Mouse (Mus musculus) limb, embryonic 12.5 days (tissue): ENCODE measurements at regions not wholly inside any gene's neighbourhood (a gene's known extent, or its start where the extent isn't known, plus 50 kb on each side); places are given as distances from the start of the nearest gene placed in this dataset.

ENCODE experiments used
- ATAC-seq: fragments of 200-750 bp; cut with Nextera tagmentation; 2 replicates; pipeline ENCODE4 v1.8.0; 2017; ENCODE audit warnings: low read depth, moderate TSS enrichment; ENCODE audit not compliant: insufficient number of reproducible peaks, insufficient read depth, low FRiP score, low TSS enrichment
- H3K27ac ChIP-seq: fragments of 300-500 bp; sonication (generic); 2 replicates; pipeline ENCODE4 v1.5.1; 2016; ENCODE audit warnings: mild to moderate bottlenecking, moderate library complexity
- H3K27me3 ChIP-seq: fragments of 300-500 bp; sonication (generic); 2 replicates; pipeline ENCODE4 v1.6.1; 2016; ENCODE audit warnings: mild to moderate bottlenecking, moderate library complexity
- H3K36me3 ChIP-seq: fragments of 300-500 bp; sonication (generic); 2 replicates; pipeline ENCODE4 v1.6.1; 2016; ENCODE audit warnings: mild to moderate bottlenecking, moderate library complexity
- H3K4me1 ChIP-seq: fragments of 300-500 bp; sonication (generic); replicated peaks from 2 replicates; pipeline ENCODE4 v1.6.1; 2016
- H3K4me2 ChIP-seq: fragments of 300-500 bp; sonication (generic); 2 replicates; pipeline ENCODE4 v1.6.1; 2016; ENCODE audit warnings: mild to moderate bottlenecking, moderate library complexity
- H3K4me3 ChIP-seq: fragments of 300-500 bp; sonication (generic); replicated peaks from 2 replicates; pipeline ENCODE4 v1.5.1; 2016; ENCODE audit warnings: mild to moderate bottlenecking
- H3K9ac ChIP-seq: fragments of 300-500 bp; sonication (generic); replicated peaks from 2 replicates; pipeline ENCODE4 v1.6.1; 2016; ENCODE audit warnings: mild to moderate bottlenecking, moderate library complexity
- H3K9me3 ChIP-seq: fragments of 300-500 bp; sonication (generic); 2 replicates; pipeline ENCODE4 v1.6.1; 2016; ENCODE audit warnings: mild to moderate bottlenecking, moderate library complexity
- WGBS: fragments of 180-500 bp; shearing (Covaris S2); methylation state at CpG from one replicate; pipeline ENCODE4 v1.1.7; 2016; 5-methylcytosine and 5-hydroxymethylcytosine counted together

DNA sequence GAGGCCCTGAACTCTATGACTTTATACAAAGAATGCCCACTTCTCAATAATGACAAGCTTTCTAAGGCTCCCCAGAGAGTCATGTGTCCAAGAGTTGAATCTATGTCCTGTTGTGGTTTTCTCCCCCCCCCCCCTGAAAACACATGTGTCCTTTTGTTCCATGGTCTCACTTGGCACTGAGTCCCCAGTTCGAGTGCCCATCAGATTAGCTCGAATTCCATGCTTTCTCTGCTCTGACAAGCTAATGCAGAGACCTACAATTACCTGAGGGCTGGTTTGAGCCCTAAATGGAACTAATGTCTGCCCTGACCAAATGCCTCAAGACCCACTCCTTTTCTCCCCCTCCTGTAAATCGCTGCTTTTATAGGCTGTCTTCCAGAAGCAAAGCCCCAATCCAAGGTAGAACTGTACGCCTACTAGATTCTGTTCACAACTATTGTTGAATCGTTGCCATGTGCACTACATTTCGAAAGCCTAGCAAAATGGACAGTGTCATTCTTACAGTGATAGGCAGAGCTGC, 392.0 kb downstream of the Wdr11 start:
- Histone ChIP-seq H3K4me3 (no peak overlapping the region), H3K4me1 (peaks cover 29% of the 10 kb centered on the region), H3K4me2 (no peak overlapping the region), H3K27ac (no peak overlapping the region), H3K36me3 (no peaks in the 10 kb centered on the region), H3K9me3 (no peaks in the 10 kb centered on the region), H3K9ac (no peak overlapping the region), H3K27me3 (no peaks in the 10 kb centered on the region)
- WGBS, result 78% methylated on average over 6 of the region's 6 CpGs
- no peak for ATAC-seq

DNA sequence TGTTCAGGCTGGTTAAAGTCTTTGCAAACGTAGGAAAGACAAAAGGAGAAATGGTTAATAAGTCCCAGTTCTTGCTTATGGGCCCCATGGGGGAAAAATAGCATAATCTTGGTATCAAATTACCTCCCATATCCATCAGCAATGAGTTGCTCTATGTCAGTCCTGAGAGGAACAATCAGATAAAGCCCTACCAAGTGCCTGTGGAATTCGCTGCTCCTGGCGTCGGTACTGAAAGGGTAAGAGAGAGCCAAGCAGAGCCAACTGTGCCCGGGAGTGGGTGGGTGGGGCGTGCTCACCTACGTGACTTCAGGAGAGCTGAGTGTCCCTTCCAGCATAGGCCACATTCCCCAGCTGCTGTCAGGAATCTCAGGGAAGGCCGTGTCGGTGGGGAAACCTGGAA, 392.7 kb downstream of the Wdr11 start:
- Histone ChIP-seq H3K4me1 (peaks cover 29% of the 10 kb centered on the region), H3K27ac (0 out of 2 replicates have a peak overlapping the region, but pooled peaks have one; percentile 17), H3K36me3 (no peaks in the 10 kb centered on the region)

DNA sequence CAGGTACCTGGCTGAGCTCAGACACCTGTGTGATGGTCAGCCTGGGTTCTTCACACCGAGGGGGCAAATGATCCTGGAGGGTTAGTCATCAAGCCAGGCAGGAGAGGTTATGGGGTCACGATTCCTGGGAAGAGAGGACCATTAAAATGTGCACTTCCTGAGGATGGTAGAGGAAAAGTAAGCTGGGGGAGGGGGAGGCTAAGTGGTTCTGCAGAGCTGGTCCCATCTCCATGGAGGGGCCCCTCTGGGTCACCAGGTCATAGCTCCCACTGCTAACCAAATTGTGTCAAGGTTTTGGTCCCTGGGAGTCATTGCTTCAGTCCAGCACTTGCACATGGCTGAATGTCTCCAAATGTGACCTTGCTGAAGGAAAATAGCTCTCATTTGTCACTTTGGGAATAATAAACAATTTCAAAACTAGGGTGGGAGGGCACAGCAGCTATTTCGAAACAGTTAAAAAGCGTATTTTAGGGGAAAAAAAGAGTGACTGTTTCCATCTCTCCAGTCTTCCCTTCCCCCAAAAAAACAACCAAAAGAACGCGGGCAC, 395.5 kb downstream of the Wdr11 start:
- Histone ChIP-seq H3K27ac (no peak overlapping the region), H3K27me3 (no peaks in the 10 kb centered on the region; the same call in 1 of the 2 replicates), H3K4me3 (no peak overlapping the region), H3K4me1 (peaks cover 30% of the 10 kb centered on the region), H3K36me3 (no peaks in the 10 kb centered on the region), H3K9ac (no peak overlapping the region), H3K9me3 (no peaks in the 10 kb centered on the region), H3K4me2 (no peak overlapping the region)
- WGBS, result 43% methylated on average over 6 of the region's 6 CpGs
- no peak for ATAC-seq

More for the DNA sequence above, 392.7 kb downstream of the Wdr11 start:
- H3K4me2 ChIP-seq, result no peak overlapping the region
- no peaks in the 10 kb centered on the region for H3K27me3 ChIP-seq
- ATAC-seq, result no peak
- no peak overlapping the region for H3K9ac ChIP-seq
- H3K4me3 ChIP-seq, result no peak overlapping the region
- 74% methylated on average over 9 of the region's 9 CpGs for WGBS
- no peaks in the 10 kb centered on the region for H3K9me3 ChIP-seq

DNA sequence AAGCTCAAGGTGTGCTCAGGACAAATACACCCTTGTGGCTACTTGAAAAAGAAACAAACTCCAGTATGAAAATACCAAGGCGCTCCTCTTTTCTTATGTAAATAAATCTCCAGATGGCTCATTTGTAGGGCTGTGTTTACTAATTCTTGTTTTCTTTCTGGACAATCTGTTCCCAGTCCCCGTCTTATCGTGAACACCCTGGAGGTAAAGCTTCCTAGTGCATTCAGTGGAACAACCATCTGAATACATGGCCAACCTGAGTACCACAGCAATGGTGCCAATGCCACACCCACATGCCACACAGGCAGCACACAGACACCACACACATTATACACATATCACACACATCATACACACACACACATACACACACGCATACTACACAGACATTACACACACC, 396.1 kb downstream of the Wdr11 start:
- Histone ChIP-seq H3K4me1 (peaks cover 30% of the 10 kb centered on the region), H3K9me3 (no peaks in the 10 kb centered on the region), H3K9ac (no peak overlapping the region), H3K27ac (no peak overlapping the region), H3K36me3 (no peaks in the 10 kb centered on the region), H3K4me2 (no peak overlapping the region), H3K4me3 (no peak overlapping the region), H3K27me3 (no peaks in the 10 kb centered on the region; the same call in 1 of the 2 replicates)
- 76% methylated on average over 4 of the region's 4 CpGs for WGBS
- no peak for ATAC-seq

DNA sequence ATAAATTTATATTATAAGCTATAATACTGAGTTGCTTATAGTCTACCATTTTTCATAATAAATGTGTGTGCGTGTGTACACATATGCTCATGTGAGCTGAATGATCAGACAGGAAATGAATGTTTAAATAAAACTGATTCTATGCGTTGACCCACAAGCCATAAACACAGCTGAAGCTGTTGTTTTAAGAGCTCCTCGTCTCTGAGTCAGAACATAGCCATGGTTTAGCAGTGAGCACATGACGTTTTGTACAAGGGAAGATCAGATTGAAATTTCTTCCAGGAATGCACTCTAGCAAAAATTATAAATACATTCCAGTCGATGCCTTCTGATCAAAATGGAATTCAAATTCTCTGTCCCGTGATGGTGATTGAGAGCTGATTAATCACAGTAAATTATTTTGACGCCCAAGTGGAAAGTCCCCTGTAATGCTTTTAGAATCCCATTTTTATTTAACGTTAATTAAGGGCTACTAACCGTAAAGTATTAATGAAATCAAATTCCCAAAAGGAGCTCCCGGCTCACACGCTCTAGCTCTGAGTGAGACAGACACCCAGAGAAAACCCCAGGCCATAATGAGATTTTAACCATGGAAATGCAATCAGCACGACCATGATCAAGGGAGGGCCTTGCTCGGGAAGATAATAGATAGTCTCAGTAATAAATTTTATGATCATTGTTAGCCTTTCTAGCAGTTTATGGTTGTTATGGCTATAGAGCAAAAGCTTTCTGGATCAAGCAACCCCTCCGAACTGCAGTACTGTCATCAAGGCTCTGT, 402.0 kb downstream of the Wdr11 start:
- no peak for ATAC-seq
- WGBS, result 68% methylated on average over 14 of the region's 14 CpGs
- no peak overlapping the region for H3K4me3 ChIP-seq
- no peak overlapping the region for H3K4me2 ChIP-seq
- no peaks in the 10 kb centered on the region for H3K36me3 ChIP-seq
- no peaks in the 10 kb centered on the region for H3K9me3 ChIP-seq
- no peaks in the 10 kb centered on the region; the same call in 1 of the 2 replicates for H3K27me3 ChIP-seq
- no peak overlapping the region for H3K27ac ChIP-seq
- peaks cover 7% of the 10 kb centered on the region; the same call in 1 of the 2 replicates for H3K4me1 ChIP-seq
- H3K9ac ChIP-seq, result no peak overlapping the region

DNA sequence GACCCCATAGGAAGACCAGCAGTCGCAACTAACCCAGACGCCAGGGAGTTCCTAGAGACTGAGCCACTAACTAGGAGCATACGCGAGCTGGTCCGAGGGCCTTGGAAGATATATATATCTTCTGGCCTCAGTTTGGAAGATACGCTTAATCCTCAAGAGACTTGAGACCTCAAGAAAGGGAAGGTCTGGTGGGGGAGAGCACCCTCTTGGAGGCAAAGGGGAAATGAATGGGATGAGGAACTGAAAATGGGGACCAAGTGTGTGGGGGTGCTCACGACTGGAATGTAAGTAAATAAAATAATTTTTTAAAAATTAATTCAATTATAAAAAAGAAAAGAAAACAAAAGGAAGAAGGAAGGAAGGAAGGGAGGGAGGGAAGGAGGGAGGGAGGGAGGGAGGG, 403.9 kb downstream of the Wdr11 start:
- WGBS, result 82% methylated on average over 7 of the region's 7 CpGs
- ATAC-seq, result no peak
- Histone ChIP-seq H3K9me3 (no peaks in the 10 kb centered on the region), H3K36me3 (no peaks in the 10 kb centered on the region), H3K27me3 (no peaks in the 10 kb centered on the region; the same call in 1 of the 2 replicates), H3K9ac (no peak overlapping the region), H3K27ac (no peak overlapping the region), H3K4me1 (peaks cover 7% of the 10 kb centered on the region; the same call in 1 of the 2 replicates), H3K4me3 (no peak overlapping the region), H3K4me2 (no peak overlapping the region)

DNA sequence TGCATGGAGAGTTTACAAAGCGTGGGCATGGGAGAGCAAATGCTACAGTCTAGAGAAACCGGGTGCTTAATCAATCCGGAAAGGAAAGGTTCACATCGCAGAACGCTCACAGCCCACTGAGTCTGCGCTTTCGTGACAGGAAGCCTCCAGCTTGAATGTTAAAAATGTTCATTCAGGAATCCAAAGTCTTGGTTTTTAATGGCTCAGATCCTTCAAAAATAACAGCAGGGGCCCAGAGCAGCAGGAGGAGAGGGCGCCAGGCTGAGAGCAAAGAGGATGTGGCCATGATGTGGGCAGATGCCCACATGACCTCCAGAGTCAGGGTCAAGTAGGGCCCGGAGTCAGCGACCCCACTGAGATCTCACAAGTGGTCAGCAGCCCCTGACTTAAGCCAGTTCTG, 409.4 kb downstream of the Wdr11 start:
- Histone ChIP-seq H3K27me3 (no peaks in the 10 kb centered on the region), H3K9ac (no peak overlapping the region)

DNA sequence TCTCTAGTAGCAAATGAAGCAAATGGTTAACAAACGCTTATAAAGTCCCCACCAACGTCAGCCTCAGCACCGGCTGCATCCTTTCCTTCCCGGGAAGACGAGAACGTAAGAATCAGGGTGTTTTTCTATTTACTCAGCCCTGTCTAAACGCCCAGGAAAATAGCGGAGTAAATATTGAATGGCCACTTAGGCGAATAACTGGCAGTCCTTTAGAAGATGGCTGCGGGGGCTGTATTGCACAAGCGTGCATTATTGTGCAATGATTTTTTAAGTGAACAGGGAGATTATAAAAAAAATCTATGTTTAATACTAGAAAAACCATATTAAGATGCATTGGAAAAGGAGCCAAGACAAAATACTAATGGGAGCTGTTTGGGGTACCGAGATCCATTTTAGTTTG, 410.3 kb downstream of the Wdr11 start:
- Histone ChIP-seq H3K4me2 (no peak overlapping the region), H3K9me3 (no peaks in the 10 kb centered on the region), H3K36me3 (no peaks in the 10 kb centered on the region), H3K27me3 (no peaks in the 10 kb centered on the region), H3K27ac (no peak overlapping the region; the same call in 1 of the 2 replicates), H3K4me3 (no peak overlapping the region), H3K4me1 (peaks cover 42% of the 10 kb centered on the region), H3K9ac (no peak overlapping the region)
- 73% methylated on average over 12 of the region's 12 CpGs for WGBS
- ATAC-seq, result no peak

More for the DNA sequence above, 409.4 kb downstream of the Wdr11 start:
- no peak overlapping the region for H3K4me3 ChIP-seq
- no peaks in the 10 kb centered on the region for H3K36me3 ChIP-seq
- no peak overlapping the region for H3K4me2 ChIP-seq
- WGBS, result 54% methylated on average over 10 of the region's 10 CpGs
- ATAC-seq, result no peak
- H3K27ac ChIP-seq, result 0 out of 2 replicates have a peak overlapping the region, but pooled peaks have one; percentile 13
- no peaks in the 10 kb centered on the region for H3K9me3 ChIP-seq
- H3K4me1 ChIP-seq, result peaks cover 38% of the 10 kb centered on the region

DNA sequence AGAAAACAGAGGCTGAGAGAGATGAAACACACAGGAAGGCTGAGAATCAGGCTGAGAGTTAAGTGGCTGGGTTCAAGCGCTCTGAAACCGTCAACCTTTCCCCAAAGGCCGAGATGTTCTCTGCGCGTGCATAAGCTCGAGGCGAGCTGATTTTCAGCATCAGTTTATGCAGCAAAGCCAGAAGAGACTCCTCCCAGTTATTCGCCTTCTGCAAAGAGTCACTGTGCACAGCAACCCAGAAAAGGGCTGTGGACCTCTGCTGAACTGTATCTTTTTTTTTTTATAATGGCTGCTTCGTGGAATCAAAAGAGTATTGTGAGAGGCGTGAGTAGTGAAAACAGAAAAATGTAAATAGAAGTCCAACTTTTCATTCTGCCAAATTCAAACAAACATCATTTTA, 413.7 kb downstream of the Wdr11 start:
- Histone ChIP-seq H3K9me3 (no peaks in the 10 kb centered on the region), H3K36me3 (no peaks in the 10 kb centered on the region), H3K4me3 (no peak overlapping the region), H3K27ac (peak overlapping the region; percentile 85), H3K27me3 (no peaks in the 10 kb centered on the region; the same call in 1 of the 2 replicates), H3K4me2 (no peak overlapping the region), H3K9ac (no peak overlapping the region), H3K4me1 (peaks cover 54% of the 10 kb centered on the region)
- ATAC-seq, result no peak
- 54% methylated on average over 10 of the region's 10 CpGs for WGBS

DNA sequence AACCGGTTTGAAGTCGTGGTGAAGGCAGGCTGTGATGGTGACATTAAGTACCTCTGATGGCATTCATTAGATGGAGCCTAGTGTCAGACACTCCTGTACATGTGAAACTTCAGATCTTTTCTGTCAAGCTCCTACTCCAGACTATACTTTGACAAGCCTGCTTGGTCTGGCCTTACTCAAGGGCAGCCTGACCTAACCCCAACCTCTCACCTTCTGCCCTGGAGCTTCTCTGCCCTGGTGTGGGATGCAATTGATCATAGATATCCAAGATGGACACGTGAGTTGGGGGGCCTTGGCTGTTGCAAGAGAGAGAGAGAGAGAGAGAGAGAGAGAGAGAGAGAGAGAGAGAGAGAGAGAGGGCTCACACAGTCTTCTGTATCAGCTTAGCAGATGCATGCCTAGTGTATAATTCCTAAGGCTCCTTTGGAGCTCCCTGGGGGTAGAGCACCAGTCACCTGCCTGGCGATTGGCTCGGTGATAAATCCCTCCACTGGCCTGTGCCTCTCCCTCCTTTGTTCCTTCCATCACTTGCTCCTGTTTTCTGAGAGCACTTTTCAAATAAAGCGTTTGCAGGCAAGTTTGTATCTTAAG, 416.4 kb downstream of the Wdr11 start:
- 9% methylated on average over 6 of the region's 6 CpGs for WGBS
- H3K36me3 ChIP-seq, result no peaks in the 10 kb centered on the region
- H3K9me3 ChIP-seq, result no peaks in the 10 kb centered on the region
- peaks cover 4% of the 10 kb centered on the region for H3K27me3 ChIP-seq
- no peak overlapping the region for H3K9ac ChIP-seq
- no peak overlapping the region for H3K27ac ChIP-seq
- no peak overlapping the region for H3K4me3 ChIP-seq
- H3K4me2 ChIP-seq, result no peak overlapping the region
- ATAC-seq, result no peak
- peaks cover 45% of the 10 kb centered on the region for H3K4me1 ChIP-seq
